Mouse (Mus musculus) ovary, postnatal 14 days (tissue): Measurements from ENCODE around the gene Rabgap1l.

Experiments
- DNase-seq: peaks from one replicate; pipeline ENCODE4 v3.0.0; 2022; ENCODE audit warnings: low spot score

Gene Rabgap1l

GRCm38 (mm10) chr1:160374490-160374889 lies 418.5 kb downstream of the Rabgap1l start:
- DNase-seq = no peak

- DNase-seq = no peak
Observed at GRCm38 (mm10) chr1:160373306-160373705, 419.7 kb downstream of the Rabgap1l start.

GRCm38 (mm10) chr1:160371696-160372095 lies 421.3 kb downstream of the Rabgap1l start:
- no peak for DNase-seq

- DNase-seq = no peak
Observed at GRCm38 (mm10) chr1:160370552-160370951, 422.5 kb downstream of the Rabgap1l start.

- DNase-seq = no peak
Observed at GRCm38 (mm10) chr1:160366615-160367014, 426.4 kb downstream of the Rabgap1l start.

- DNase-seq = no peak
Observed at GRCm38 (mm10) chr1:160357268-160357667, 435.7 kb downstream of the Rabgap1l start.

GRCm38 (mm10) chr1:160353732-160354455 lies 439.1 kb downstream of the Rabgap1l start:
- DNase-seq = no peak

GRCm38 (mm10) chr1:160352309-160352708 lies 440.7 kb downstream of the Rabgap1l start:
- no peak for DNase-seq

- peak; percentile 9 for DNase-seq
Observed at GRCm38 (mm10) chr1:160351880-160352234, 441.2 kb downstream of the Rabgap1l start.

GRCm38 (mm10) chr1:160351146-160351879 lies 441.7 kb downstream of the Rabgap1l start:
- DNase-seq = no peak

- DNase-seq = no peak
Observed at GRCm38 (mm10) chr1:160340653-160341052, 452.4 kb downstream of the Rabgap1l start.

- no peak for DNase-seq
Observed at GRCm38 (mm10) chr1:160339374-160339773, 453.6 kb downstream of the Rabgap1l start.

GRCm38 (mm10) chr1:160334791-160335190 lies 458.2 kb downstream of the Rabgap1l start:
- no peak for DNase-seq

GRCm38 (mm10) chr1:160330828-160331227 lies 462.2 kb downstream of the Rabgap1l start:
- no peak for DNase-seq

- no peak for DNase-seq
Observed at GRCm38 (mm10) chr1:160330222-160330621, 462.8 kb downstream of the Rabgap1l start.

- no peak for DNase-seq
Observed at GRCm38 (mm10) chr1:160329788-160330187, 463.2 kb downstream of the Rabgap1l start.

- no peak for DNase-seq
Observed at GRCm38 (mm10) chr1:160327531-160327930, 465.5 kb downstream of the Rabgap1l start.

- DNase-seq = no peak
Observed at GRCm38 (mm10) chr1:160325542-160325941, 467.5 kb downstream of the Rabgap1l start.

GRCm38 (mm10) chr1:160320690-160321089 lies 472.3 kb downstream of the Rabgap1l start:
- no peak for DNase-seq

GRCm38 (mm10) chr1:160318057-160318725 lies 474.8 kb downstream of the Rabgap1l start:
- no peak for DNase-seq

- no peak for DNase-seq
Observed at GRCm38 (mm10) chr1:160316239-160316638, 476.8 kb downstream of the Rabgap1l start.

GRCm38 (mm10) chr1:160312658-160313057 lies 480.4 kb downstream of the Rabgap1l start:
- no peak for DNase-seq

- DNase-seq = no peak
Observed at GRCm38 (mm10) chr1:160311861-160312260, 481.1 kb downstream of the Rabgap1l start.
